Mouse (Mus musculus) kidney, adult 2 months (tissue): ENCODE measurements around the gene Trim2.

Experiments used
- CTCF ChIP-seq: fragments of 200-500 bp; conservative IDR thresholded peaks from 2 replicates; pipeline ENCODE4 v1.5.1; 2011; ENCODE audit warnings: low read depth, mild to moderate bottlenecking, control low read depth, low read length, moderate library complexity, mixed read lengths; ENCODE audit not compliant: insufficient read depth, insufficient read length
- POLR2A ChIP-seq: fragments of 200-500 bp; IDR thresholded peaks from one replicate; pipeline ENCODE4 v1.6.1; 2011; ENCODE audit warnings: low read depth, low read length, control low read depth

DNA sequence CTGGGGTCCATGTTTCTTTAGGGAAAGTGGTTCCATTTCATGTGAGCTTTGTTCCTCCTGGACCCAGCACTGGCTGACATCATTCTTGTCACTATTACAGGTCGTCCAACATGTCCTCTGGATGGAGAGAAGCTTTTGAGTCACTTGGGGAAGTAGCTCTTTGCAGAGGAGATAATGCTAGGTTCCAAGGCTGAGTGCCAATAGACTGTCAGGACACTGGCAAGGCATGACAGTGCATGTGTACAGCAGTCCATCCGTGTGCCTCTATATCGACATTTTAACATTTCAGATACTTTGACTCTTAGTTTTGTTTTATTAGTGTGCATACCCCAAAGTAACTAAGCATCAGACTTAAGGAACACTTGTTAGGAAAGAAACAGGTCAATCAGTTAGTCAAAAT, 63.6 kb downstream of the Trim2 start:
- no peak for TF ChIP-seq POLR2A
- TF ChIP-seq CTCF: no peak
